Mouse (Mus musculus): ENCODE measurements around the gene Unc13c.

The Unc13c gene

DNA sequence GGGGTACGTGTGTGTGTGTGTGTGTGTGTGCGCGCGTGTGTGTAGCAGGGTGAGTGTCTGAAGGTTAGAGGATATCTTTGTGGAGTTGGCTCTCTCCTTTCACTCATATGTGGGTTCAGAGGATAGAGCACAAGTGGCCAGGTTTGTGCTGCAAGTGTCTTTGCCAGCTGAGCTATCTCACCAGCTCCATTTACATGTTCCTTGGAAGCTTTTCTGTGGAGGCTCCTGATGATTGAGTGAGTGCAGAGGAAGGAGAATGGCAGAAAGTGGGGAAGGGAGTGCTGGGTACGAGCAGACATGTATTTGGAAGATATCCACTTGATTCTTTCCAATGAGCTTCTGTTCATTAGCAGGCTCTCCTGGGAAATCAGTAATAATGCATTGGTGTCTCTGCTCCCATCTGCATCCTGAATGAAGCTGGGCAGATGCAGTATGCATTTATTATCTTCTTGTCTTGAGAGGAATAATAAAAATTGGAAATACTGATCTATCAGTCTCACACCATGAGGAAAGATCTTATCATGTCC is 86.3 kb downstream of the Unc13c start:
- DNase-seq (ENCODE audit: low read depth, low spot score): no peak

DNA sequence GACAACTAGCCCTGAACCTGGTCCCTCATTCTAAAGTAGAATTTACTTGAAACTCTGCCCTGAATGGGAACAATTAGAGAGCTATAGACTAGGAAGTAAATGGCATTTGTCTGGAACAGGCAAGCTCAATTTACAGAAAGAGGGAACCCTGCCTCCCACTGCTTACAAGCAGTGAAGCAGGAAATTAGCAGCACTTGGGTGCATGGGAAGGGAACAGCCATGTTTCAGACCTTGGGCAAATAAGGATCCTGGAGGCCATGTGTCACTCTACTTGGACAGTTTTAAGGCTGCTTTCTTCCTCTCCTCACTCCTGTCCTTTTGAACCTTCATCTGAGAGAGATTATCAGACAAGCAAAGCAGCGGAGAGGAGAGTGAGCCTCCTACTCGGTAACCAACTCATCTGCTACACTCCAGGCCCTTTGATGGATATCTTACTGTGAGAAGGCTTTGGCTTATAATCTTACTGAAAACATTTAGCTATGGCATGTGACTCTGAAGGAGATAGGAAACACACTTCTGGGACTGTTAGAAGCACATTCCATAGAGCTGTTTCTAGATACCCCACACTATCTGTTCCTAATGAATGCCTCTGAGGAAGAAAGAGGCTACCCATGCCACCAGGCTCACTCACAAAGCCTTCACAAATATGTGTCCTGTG is 101.2 kb downstream of the Unc13c start:
- DNase-seq (ENCODE audit: low read depth, low spot score): no peak

DNA sequence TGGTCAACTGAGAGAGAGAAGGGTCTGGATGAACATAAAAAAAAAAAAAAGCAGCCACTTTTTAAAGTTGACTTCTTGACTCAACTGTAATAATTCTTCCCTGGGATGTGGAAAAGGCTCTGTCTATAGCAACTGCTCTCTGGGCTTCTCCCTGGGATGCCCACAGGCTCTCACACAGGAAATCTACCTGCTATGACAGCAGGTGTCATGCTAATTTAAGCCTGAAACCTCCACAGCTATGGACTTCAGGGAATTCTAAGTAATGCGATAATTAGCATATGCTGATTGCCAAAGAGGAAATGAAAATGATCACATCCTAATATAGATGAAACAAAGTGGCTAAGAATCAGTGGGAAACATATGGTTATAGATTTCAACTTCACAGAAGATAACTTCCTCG is 102.1 kb downstream of the Unc13c start:
- DNase-seq (ENCODE audit: low read depth, low spot score): no peak

DNA sequence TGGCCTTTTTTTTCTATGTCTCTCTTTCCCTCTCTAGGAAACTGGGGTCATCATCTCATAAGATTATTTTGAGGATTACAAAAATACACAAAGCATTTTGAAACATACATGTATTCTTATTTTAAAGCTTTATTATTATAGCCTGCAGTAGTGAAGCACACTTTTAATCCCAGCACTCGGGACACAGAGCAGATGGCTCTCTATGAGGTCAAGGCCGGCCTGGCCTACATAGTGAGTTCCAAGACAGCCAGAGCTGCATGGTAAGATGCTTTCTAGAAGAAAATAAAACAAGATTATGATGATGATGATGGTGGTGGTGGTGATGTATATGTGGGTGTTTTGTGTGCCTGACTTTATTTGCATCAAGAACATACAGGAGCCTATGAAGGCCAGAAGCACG is 109.3 kb downstream of the Unc13c start:
- no peak for DNase-seq (ENCODE audit: low read depth, low spot score)

DNA sequence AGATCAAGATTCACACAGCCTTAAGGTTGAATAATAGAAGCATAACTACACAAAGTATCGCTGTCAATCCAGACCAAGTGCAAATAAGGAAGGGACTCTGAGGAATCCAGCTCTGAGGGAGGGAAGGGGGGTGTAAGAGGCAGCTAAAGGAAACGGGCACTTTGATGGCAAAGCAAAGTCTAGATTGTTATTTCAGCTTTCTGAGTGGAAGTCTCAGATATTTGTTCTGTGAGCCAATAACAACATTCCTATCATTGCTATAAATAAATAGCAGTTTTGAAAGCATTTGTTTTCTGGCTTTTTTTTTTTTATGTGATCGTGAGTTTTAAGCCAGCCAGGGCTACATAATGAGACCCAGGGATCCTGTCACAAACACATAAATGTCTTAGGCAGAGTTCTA is 114.5 kb downstream of the Unc13c start:
- no peak for DNase-seq (ENCODE audit: low read depth, low spot score)

DNA sequence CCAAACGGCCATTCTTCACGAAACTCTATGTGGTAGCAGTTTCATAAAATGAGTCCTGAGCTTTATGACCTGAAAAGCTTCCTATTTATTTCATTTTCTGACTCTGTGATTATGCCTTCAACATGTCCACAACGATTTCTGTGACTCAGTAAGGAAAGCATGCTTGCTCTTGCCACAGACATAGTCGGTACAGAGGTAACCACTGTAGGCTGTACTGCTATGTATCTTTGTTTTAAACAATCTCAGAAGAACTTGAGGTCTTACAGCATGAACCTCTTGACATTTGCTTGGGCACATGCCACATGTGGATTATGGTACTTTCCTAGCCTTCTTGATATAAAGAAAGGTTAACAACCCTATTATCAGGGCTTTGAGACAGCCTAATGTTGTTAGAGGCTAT is 162.1 kb downstream of the Unc13c start:
- no peak for DNase-seq (ENCODE audit: low read depth, low spot score)

DNA sequence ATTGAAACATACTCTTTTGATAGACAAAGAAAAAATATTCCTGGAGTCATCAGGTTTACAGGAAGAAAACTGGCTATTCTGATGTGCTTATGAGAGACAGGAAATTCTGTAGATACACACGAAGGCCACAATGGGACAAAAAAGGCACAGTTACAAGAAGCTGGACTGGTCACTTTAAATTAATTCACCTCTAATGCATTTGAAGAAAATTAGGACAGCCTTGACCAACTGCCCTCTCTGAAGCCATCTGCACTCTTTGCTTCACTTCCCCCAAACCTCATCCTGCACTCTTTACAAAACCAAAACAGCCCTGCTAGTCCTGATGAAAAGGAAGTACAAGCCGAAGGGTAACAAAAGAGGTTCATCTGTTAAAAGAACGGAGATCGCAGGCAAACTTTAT is 194.2 kb downstream of the Unc13c start:
- no peak for DNase-seq (ENCODE audit: low read depth, low spot score)

DNA sequence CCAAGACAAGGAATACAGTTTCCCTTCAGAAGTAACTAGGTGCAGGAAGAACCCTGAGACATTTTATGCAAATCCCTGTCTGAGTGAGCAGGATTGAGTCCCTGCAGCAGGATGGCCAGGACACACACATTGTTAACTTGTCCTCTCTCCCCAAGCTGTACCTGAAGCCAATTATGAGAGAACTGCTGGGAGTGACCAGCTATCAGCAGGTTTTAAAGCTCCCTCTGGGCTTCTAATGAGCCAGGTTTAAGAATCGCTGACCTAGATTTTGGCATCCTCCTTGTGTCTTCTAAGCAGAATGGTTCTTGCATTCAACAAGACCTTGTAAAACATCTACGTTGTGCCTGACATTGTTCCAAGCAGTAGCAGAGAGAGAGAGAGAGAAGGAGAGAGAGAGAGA is 213.6 kb downstream of the Unc13c start:
- no peak for DNase-seq (ENCODE audit: low read depth, low spot score)

DNA sequence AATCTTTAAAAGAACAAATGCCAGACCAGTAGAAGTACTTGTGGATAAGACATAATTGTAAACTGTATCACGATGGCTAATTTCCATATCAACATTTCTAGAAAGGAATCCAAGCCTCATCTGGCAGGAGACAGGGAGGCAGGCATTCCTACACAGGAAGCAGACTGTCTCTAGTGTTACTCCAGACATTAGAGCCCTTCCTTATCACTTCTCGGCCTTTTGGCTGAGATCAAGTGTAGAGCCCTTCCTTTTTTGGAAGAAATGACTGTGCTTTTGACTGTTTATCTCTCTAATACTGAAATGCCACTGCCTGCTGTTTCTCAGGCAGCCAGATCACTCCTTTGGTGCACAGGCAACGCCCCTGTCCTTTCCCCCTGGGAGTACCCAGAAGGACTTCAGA is 215.3 kb downstream of the Unc13c start:
- DNase-seq (ENCODE audit: low read depth, low spot score): no peak

DNA sequence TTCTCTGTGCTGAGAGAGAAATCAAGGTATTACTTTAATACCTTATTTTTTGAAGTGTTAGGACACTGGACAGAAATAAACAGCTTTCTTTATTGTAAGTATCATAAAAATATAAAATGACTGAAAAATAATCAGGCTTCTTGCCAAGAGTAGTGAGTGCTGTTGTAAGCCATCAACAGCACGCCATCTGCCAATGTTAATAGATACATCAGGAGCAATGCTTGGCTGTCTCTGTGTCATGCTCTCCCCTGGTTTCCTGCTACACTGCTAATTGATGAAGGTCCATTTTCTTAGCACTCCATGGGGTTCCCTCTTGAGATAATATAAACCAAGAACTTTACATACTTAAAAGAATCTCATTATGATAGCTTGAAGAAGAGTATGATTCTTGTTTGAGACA is 217.4 kb downstream of the Unc13c start:
- DNase-seq (ENCODE audit: low read depth, low spot score): no peak

DNA sequence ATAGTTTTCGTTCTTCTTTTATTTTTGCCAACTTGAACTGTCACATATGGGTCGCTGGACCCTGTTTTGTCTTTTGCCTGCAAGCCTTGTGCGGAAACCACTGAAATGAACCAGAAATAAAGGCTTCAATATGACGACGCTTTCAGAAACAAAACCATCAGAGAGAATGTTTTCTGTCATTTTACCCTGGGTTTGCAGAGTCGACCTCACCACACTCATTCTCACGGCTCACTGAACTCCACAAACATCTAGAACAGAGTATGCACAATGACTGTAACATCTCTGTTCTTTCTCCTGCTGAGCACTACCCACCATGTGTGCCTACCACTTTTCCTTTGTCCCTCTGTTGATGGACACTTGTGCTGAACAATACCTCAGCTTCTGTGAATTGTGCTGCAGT is 234.3 kb downstream of the Unc13c start:
- no peak for DNase-seq (ENCODE audit: low read depth, low spot score)

DNA sequence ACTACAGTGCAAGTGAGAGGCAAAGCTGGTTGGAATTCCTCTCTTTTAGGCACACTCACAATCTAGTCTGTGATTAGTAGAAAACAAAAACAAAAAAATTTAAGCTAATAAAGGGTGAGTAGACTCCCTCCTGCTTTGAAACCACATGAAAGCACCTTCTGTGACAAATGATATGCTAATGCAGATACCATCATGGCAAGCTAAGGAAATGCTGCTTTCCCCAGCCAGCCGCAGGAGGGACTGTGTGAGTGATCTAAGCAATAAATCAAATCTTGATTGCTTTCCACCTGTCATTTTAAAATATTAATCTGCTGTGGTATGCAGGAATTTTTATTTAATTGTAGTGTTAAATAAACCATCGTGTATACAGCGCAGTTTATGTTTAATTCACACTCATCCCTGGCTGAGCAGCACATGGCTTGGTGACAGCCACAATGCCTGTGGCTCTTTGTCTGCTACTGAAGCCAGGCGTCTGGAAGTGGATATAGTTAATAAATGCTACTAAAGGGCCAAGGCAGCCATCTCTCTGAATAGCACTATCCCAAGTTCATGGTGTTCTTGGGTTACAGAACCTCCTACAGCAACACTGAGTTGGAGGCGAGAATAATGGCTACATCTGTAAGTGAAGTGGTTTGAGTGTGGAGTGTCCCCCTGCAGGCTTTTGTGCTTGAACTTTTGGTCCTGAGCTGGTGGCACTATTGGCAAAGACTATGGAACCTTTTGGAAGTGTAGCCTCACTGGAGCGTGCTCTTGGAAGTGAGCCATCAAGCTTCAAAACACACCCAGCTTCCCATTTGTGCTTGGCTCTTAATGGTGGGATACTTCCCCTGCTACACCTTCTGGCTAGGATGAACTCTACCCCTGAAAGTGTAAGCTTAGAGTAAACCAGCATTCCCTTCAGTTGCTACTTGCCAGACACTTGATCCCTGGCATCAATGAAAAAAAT is 242.8 kb downstream of the Unc13c start:
- DNase-seq (ENCODE audit: low read depth, low spot score): no peak

DNA sequence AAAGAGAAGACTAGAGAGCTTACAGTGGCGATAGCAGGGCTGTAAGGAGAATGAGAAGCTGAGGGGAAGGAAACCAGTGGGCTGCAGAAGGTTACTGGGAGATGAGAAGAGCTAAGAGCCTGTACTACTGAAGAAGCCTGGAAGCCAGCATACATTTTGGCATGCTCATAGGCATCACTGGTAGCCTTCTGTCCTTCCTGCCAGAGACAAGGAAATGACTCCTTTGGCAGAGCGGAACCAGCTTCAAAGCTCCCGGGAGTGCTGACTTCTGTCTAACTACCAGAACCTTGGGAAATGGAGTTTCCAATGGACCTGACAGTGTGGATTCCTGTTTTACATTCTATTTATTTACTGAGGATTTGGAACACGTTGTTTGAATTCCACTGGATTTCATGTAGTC is 244.0 kb downstream of the Unc13c start:
- DNase-seq (ENCODE audit: low read depth, low spot score): no peak

DNA sequence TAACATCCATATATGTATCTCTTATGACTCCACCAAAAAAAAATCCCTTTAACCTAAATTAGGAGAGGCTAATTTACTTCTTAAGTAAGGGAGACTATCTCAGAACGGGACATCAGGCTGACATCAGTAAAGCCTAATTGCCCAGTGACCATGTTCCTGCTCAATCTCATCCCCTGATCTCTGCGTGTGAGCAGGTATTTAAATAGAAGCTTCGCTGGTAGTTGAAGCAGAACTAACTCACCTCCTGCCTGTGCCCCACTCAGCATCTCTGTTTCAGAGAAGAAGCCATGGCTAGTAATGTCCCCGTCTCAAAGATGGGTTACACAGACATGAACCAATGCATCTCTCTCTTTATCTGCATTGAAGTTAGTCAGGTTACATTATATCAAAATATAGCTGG is 255.3 kb downstream of the Unc13c start:
- no peak for DNase-seq (ENCODE audit: low read depth, low spot score)

DNA sequence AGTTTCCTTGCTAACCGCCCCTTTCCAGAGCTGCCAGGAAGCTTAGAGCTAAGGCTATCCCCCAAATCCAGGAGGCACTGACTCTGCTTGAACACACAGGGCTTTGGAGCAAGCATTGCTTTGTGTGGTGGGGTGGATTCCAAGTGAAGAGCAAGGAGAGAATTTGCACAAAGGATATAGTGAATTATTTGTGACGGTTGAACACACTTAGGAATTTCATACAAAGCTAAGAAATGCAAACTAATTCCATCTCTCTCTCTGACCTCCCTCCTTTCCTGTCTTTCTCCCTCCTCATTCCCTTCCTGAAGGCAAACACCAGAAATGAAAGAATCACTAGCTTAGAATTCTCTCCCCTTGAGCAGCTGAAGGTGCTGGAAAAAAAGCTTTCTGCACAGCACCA is 271.7 kb downstream of the Unc13c start:
- no peak for DNase-seq (ENCODE audit: low read depth, low spot score)

DNA sequence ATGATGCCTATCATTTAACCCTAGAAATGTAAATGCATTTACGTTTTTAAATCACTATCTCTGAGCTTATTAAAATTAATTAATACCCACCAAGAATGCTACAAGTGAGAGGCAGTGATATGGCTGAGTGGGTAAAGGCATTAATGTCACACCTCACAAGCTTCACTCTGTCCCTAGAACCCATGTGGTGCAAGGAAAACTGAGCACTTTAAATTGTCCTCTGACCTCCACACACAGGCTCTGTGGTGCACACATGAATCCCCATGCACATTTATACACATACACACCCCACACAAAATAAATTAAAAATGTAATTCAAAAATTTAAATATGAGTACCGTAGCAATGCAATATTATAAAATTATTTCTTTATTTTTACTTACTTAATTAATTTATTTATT is 287.2 kb downstream of the Unc13c start:
- DNase-seq (ENCODE audit: low read depth, low spot score): no peak

DNA sequence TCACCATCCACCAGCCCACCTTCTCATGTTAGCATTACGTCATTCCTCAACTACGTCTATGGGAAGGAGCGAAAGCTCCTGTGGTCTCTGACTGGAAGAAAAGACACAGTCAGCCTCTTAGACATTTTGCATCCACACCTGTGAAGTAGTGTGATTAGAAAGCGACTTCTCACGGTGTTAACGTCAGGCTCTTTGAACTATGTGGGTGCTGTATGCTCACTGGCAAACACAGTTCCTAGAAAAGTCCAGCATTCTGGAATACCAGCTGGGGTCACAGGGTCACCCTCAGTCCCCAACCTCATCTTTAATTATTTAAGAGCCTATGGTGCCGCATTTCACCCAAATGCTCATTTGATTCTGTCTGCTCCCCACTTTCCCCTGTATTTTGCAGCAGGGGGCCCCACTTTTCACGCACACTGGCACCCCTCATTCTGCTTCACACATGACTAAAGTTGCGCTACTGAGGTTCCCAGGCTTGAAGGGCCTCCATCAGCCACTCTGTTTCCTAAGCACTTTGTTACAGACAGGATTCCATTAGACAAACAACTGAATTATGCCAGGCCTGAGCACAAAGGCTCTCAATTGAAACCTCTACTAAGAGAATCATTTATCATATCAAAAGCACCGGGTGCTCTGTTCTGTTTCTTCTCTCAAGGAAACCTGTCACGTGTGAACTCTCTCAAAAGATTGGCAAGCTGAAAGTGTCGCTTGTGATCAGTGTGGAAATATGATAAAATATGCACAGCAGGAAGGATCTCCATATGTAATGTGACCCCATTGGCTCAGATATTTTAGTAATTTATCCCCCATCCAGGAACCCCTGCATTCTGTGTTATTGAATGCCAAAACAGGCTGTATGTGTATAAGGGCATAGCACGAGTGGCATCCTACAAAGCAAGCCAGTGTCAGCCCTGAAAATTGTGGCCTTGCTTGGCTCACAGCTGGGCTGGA is 287.9 kb downstream of the Unc13c start:
- DNase-seq (ENCODE audit: low read depth, low spot score): no peak

DNA sequence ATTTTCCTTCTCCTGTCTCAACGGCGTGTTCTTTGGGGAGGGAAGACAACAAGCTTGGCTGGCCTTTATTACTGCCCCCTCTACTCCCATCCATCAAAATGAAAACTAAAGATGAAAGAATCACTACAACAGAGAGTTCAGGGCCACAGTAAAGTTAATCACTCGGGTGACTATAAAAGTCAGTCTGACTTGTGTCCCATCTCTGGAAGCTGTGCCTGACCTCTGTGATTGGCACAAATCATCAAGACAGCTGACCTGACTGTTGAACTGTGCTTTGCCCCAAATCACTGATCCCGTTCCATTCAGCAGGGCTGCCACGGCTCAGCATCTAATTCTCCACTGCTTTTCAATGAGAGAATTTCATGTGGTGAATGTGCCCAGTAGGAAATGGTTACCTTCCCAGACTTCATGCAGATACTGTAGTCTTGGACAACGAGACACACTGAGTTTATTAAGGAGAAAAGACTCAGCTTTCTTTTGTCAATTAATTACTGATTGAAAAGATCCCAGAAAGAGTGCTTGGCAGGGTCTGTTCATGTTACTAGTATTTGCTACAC is 297.0 kb downstream of the Unc13c start:
- DNase-seq (ENCODE audit: low read depth, low spot score): no peak

DNA sequence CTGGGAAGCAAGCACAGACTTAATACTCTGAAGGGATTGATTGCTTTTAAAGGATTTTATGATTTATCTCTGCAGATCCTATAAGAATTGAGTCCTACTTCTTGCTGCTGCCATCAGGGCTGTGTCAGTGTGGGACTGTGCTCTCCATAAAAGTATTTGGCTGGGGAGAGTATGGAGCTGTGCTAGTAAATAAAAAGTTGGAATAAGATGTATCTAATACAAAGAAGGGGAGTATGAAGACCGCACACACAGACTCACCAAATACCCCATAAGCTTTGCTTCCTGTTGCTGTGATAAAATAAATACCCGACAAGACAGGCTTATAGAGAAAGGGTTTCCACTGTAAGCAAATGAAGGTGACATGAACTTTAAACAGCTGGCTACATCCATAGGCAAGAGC is 298.7 kb downstream of the Unc13c start:
- DNase-seq (ENCODE audit: low read depth, low spot score): no peak

DNA sequence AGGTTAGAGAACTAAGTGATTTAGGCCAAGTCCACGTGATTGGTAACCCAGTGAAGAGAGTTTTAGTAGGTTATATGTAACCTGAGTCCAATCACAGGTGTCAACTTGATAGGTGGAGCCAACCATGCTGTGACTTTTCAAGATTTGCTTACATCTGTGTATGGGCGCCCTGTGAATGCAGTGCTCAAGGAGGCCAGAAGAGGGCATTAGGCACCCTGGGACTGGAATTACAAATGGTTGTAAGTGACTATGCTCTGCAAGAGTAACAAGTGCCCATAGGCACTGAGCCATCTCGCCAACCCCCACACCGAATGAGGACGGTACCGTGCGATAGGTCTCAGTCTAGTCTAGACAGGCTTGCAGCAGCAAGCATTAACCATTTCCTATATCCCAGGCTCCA is 305.9 kb downstream of the Unc13c start:
- peak; percentile 46 for DNase-seq (ENCODE audit: low read depth, low spot score)

DNA sequence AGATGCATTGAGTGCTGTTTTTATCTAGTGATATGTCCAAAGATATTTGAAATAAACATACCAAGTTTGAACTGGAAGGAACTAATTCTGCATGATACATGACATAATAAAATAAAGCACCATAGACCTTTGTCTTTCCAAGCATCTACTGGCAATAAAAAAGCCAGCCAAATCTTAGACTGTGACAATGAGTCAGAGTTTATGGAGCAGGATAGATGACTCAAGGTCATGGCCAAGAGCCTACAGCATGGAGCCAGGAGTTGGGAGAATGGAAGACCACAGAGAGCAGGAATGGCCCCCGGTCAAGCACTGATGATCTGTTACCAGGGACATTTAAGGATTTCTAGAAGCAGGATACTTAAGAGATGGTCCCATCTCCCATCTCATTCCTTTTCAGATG is 319.7 kb downstream of the Unc13c start:
- DNase-seq (ENCODE audit: low read depth, low spot score): no peak

DNA sequence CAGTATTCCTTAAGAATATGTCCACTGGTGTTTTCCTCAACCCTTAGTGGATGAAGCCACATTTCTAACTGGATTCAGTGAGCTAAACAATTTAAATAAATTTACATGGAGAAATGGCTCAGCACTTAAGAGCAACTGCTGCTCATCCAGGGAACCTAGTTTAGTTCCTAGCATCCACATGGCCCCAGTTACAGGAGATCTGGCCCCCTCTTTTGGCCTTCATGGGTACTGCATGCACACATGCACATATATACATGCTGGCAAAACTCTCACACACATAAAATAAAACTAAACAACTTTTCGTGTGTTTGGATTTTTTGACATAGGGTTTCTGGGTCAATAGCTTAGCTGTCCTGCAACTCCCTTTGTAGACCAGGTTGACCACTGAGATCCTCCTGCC is 330.6 kb downstream of the Unc13c start:
- peak; percentile 52 for DNase-seq (ENCODE audit: low read depth, low spot score)
